Mouse (Mus musculus) cerebellum, adult 11-12 months (tissue): ENCODE results near the gene Lrrc29.

Experiments
- DNase-seq: peaks from one replicate; pipeline ENCODE4 v3.0.0; 2022

Gene Lrrc29

DNA sequence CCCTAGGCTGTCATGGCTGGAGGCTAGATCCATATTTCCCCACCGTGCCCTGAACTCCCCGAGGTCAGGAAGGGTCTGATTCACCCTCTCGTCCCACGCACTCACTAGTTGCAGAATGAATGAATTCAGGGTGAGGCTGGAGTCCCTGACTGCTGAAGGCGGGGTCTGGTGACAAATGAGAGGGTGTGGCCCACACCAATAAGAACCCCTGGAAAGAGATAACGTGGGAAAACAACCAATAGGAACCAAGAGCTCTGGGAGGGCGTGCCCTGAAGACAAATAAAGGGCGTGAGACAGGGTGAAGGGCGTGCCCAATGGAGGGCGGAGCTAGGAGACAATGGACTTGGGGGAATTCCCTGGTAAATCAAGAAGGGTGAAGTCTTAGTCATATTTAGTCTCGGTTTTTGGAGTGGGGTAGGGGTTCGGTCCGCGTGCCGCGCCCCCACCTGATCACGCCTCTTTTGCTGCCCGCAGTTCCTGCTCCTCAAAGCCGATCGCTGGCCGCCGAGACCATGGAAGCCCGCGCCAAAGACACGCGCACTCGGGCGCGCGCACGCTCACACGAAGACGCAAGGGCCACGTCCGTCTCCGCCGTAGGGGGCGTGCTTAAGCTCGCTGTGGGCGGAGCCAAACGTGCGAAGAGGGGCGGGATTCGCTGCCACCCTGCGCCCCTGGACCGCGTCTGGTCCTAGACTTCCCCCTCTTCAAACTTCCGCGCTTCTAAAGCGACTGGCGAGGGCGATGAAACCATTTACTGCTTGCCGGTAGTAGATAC lies 36.9 kb downstream of the Lrrc29 start:
- peak; percentile 97 for DNase-seq

DNA sequence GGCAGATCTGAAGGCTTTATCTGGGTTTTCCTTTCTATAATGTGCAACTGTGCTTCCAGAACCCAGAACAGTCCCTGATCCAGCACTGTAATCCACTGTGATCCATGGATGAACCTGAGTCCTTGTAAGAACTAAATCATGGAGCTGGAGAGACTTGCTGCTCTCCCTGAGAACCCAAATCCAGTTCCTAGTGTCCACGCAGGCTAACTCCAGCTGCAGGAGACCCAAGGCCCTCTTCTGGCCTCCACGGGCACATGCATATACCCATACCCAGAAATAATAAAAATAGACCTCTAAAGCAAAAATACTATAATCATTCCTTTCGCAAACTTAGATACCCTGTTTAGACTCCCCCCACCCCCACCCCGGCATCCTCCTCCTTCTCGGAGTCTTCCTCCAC lies 37.8 kb downstream of the Lrrc29 start:
- DNase-seq, result no peak

DNA sequence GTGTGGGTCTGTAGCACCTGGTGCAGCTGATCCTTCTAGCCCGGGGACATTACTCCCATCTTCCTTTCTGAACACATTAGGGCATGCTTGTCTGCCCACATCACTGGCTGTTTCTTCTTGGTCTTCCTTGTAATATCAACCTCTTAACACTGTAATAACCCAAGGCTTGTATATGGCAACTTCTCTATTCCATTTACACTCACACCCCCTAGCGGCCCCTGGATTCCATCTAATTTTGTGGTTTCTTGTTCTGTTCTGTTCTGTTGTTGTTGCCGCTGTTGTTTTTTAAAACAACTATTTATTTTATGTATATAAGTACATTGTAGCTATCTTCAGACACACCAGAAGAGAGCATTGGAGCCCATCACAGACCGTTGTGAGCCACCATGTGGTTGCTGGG lies 39.2 kb downstream of the Lrrc29 start:
- no peak for DNase-seq

DNA sequence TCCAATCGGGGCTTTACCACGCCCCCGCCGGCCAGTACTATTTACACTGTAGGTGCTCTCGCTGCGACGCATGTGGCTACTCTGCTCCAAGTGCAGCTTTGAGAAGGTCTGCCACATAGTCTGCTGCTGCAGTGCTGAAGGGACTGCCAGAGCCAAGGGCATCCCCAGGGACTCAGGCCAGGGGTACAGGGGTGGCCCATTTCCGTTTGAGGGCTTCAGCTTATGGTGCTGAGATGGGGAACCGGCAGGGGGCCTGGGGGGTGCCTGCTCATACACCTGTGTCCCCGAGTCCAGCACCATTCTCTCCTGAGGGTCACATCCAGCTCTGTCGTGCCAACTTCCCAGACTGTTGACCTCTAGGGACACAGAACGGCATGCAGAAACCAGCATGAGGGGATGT lies 40.6 kb downstream of the Lrrc29 start:
- DNase-seq, result peak; percentile 61

DNA sequence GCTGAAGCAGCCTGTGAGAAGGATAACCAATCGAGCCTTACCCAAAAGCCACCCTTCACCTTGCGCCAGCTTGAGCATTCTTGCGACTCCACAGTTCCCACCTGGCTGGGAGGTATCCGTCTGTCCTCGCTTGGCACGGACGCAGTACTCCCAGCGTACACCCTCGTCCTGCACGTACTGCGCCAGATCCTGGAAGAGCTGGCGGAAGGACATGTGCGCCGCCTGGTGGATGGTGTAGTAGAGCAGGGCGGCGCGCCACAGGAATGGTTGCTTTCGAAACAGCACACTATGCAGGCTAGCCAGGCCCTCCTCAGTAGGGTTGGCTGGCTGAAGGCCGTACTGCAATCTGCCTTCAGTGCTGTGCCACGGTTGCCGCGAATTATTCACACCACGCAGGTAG lies 43.0 kb downstream of the Lrrc29 start:
- peak; percentile 77 for DNase-seq

DNA sequence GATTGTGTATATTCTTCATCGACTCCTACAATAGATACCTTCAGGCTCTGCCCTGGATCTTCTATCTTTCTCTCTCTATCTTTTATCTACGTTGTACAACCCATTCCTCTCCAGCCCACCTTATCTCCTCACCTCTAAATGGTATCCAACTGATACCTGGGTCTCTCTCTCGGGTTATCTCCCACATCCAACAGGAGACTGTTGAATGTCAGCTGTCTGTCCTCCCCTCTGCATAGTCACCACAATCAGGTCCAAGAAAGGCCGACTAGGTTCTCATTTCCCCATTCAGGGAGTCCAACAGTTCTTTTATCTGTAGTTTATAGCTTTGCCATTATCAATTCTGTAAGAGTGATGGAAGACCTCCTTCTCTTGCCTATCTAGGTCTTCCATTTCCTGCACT lies 43.8 kb downstream of the Lrrc29 start:
- no peak for DNase-seq

DNA sequence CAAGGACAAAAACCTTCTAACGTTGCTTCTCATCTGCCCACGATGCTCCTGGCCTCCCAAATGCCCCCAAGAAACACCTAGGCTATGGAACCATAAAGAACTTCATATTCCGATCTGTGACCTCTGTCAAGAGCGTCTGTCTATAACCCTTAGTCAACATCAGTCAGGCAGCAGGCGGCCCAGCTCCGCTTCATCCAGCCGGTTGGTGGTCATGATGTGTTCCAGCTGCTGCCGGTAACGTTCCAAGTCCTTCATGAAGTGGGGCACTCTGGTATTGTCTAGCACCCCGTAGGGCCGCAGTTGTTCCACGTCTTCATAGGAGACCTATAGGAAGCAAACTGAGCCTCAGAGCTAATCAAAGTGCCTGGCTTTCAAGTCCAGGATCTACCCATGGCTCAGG lies 44.3 kb downstream of the Lrrc29 start:
- DNase-seq, result no peak

DNA sequence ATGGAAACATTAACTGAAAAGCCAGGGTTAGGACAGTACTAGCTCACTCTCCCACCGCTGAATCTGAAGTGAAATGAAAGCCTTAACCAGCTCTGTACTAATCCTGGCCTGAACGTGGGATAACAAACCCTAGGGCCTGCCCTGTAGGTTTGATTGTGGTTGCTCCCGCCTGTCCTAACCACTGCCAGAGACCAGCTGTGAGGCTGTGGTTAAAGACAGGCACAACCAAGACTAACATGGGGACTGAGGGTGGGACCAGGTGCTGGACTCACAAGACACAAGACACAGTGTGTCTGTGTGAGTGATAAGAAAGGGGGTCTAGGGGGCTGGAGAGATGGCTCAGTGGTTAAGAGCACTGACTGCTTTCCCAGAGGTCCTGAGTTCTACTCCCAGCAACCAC lies 45.5 kb downstream of the Lrrc29 start:
- no peak for DNase-seq

DNA sequence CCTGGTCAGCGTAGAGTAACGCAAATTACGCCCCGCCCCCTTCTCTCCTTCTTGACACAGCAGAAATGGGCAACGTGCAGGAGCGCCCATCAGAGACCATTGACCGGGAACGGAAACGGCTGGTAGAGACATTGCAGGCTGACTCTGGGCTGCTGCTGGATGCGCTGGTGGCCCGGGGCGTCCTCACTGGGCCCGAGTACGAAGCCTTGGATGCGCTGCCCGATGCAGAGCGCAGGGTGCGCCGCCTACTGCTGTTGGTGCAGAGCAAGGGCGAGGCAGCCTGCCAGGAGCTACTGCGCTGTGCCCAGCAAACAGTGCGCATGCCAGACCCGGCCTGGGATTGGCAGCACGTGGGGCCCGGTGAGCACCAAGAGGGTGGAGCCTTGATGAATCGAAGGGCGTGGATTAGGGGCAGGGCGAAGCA lies 47.2 kb downstream of the Lrrc29 start:
- peak; percentile 95 for DNase-seq

DNA sequence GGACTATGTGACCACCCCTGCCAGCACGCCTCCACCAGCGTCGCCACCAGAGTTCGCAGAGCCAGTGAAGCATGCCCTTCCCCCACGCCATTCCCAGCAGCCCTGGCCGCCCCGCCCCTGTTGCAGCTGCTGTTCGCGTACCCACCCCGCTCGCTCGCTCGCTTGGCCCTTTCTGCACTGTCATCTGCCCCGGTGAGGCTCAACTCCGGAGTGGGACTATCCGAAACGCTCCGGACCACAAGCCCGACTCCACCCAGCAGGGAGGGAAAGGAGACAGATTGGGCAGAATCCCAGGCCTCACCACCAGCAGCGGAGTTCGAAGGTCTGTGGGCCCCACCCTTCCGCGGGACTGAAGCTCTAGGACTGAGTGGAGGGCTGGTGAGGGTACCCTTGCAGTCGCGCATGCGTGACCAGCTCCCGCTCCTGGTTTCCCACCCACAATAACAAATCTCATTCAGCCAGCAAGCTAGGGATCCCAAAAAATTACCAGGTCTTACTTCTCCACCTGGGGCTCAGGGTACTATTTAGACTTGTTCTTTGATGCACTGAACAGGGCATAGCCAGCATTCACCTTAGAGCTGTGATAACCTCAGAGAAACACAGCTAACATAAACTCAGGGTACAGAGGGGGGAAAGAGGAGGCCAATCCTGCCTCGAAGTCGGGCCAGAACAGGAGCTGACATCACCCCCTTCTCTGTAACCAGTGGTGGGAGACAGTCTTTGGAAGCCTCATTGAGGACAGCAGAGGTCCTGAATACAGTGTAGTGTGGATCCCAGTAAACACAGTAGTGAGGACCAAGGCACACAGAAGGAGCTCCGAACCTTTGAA lies 49.6 kb downstream of the Lrrc29 start:
- peak; percentile 46 for DNase-seq

DNA sequence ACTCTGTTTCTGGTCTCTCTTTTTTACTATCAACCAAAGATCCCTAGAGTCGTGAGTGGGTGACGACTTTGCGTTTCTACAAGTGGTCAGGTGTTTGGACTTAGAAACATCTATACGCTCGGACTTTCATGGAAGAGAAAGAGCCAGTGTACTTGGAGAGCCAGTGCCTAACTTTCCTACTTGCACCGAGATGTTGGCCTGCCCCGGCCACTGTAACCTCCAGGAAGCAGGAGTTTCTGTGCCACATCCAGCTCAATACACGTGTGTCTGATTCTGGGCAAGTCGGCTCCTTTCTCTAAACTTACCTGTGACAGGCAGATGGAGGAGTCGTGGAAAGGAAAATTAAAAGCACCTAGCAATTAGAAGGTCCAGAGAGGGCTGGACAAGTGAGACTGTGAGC lies 50.2 kb downstream of the Lrrc29 start, which contains the start of gene Nol3:
Nol3 (plus strand) TSS at position 301 of the 400 bp plus-strand sequence.
- no peak for DNase-seq

DNA sequence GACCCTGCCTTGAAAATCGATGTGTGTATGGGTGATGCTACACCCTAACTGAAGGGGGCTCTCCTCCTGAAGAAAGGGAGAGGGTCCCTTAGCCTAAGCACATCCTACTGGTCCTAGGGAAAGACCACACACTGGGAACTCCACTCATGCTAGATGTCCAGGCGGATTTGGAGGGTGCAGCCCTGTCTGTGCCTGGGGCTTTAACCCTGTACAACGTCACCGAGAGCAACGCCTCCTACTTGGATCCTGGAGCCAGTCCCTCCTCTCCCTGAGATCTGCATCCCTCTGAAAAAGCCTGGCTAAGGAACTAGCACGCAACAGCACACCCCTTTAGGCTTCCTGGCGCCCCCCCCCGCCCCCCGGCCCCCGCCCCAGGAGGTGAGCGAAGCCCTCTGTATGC lies 50.7 kb downstream of the Lrrc29 start:
- no peak for DNase-seq

DNA sequence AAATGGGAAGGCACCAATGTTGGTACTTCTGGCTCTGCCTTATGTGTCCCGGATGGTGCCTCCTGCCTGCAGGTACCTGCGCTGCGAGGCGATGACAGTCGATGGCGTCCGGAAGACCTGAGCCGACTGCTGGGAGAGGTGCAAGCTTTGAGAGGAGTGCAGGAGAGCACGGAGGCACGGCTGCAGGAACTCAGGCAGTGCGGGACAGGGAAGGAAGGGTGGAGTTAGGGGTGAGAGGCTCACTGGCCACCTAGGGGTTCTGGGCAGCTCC lies 55.2 kb downstream of the Lrrc29 start:
- DNase-seq, result peak; percentile 41

DNA sequence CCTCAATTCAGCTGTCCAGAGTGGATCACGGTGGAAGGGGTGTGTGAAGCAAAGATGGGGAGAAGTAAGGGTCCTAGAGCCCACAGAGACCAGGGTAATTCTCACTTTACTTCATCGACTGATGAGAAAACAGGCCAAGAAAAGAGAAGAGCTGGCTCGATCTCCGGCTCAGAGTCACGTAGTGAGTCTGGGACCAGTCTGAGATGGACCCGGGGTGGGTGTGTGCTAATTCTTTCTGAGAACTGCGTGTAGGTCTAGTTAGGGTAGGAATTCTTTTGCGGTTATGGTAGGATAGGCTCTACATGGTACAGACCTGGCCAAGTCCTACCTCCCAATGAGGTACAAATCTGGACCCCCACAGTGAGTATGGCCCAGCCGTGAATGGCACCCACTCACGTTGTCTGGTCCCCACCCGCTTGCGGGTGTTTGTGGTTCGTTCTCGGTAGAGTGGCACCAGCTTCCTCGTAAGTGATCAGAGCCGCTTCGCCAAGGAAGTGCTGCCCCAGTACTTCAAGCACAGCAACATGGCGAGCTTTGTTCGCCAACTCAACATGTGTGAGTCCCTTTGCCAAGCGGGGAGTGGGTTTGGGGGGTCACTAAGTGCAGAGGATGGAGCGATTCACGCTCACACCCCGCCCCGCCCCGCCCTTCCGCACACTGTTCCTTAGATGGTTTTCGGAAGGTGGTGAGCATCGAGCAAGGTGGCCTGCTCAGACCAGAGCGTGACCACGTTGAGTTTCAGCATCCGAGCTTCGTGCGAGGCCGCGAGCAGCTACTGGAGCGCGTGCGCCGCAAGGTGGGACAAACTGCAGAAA lies 55.8 kb downstream of the Lrrc29 start:
- DNase-seq, result peak; percentile 53

DNA sequence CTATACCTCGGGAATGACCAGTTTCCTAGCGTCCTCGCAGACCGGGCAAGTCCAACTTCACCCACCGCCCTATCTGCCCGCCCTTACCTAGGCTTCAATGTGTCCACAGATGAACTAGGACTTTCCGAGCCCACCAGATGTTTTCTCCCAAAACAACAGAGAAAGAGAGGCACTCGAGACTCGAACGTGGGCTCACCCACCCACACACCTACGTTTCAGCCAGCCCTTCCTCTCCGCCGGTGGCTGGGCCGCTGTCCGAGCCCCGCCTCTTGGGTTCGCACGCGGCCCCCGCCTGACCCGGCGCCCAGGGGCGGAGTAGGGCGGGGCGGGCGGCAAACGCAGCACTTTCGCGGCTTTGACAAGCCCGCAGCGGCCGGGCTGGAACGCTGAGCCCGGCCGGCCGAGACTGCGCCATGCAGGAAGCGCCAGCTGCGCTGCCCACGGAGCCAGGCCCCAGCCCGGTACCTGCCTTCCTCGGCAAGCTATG lies 56.6 kb downstream of the Lrrc29 start, which contains the start of gene Hsf4:
Hsf4 (plus strand) TSS at position 341 of the 487 bp plus-strand sequence.
- peak; percentile 77 for DNase-seq

DNA sequence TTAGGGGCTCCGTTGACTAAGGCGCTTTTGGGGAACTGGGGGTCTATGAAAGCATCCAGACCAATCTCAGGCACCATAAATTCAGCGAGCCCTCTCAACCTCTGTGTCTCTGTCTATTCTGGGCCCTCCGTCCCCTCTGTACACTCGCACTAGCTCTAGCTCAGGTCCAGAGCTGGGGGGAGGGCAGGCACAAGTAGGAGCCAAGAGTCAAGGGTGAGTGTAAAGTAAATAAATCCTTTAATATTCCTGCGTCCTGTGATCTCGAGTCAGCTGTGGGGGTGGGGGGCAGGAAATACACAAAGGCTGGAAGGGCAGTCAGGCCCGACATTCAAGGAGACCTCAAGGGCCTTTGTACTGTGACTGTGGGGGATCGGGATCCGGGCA lies 57.0 kb downstream of the Lrrc29 start:
- DNase-seq, result no peak

DNA sequence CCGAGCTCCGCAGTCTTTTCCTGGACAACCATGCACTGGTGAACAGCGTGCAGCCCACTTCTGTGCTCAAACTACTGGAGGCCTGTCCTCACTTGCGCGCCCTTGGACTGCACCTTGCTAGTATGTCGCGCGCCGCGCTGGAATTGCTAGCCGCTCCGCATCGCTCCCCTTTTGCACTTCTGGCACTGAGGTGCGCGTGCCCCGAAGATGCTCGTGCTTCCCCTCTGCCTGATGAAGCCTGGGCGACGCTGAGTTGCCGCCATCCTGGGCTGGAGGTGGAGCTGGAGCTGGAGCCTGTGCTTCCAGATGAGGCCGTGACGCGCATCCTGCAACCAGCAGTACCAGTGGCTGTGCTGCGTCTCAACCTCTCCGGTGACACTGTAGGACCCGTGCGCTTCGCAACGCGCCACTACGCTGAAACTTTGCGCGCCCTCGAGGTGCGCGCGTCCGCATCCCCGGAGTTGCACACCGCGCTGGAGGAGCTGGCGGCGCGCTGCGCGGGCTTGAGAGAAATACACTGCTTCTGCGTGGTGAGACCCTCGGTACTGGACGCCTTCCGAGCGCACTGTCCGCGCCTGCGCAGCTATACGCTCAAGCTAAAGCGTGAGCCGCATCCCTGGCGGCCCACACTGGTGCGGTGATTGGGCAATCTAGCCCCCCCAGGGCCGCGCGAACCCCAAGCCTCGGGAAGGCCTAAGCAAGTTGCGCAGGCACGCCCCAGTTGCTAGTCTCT lies 57.6 kb downstream of the Lrrc29 start:
- DNase-seq, result peak; percentile 82

DNA sequence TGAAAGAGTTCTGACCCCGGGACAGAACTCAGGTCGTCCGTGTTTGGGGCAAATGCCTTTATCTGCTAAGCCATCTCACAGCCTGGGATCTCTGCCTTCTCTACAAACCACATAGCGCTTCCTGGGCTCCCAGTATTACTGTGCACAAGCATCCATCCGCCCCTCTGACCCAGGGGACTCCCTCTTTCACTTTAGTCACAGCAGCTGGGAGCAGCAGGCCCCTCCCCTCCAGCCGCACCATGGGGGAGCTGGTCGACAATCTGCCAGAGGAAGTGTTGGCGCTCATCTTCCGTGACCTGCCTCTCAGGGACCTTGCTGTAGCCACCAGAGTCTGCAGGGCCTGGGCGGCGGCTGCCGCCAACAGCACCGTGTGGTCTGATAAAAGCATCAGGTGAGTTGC lies 59.3 kb downstream of the Lrrc29 start:
- peak; percentile 35 for DNase-seq

DNA sequence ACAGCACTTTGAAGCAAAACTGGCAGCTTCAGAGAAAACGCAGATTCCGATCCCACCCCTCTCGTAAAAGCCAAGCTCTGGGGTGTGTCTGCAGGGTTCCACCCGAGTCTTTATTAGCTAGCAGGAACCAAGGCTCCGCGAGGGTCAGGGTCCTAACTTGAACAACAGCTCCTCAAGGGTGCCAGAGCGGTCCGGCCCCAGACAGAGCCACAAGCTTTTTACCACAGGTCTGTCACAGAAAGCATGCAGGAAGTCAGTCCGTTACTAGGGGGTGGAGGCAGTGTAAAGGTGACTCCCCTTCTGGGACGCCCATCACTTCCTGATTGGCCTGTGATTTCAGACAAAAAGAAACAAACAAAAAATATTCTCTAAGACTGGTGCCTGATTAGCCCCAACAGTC lies 61.0 kb downstream of the Lrrc29 start:
- DNase-seq, result peak; percentile 32

DNA sequence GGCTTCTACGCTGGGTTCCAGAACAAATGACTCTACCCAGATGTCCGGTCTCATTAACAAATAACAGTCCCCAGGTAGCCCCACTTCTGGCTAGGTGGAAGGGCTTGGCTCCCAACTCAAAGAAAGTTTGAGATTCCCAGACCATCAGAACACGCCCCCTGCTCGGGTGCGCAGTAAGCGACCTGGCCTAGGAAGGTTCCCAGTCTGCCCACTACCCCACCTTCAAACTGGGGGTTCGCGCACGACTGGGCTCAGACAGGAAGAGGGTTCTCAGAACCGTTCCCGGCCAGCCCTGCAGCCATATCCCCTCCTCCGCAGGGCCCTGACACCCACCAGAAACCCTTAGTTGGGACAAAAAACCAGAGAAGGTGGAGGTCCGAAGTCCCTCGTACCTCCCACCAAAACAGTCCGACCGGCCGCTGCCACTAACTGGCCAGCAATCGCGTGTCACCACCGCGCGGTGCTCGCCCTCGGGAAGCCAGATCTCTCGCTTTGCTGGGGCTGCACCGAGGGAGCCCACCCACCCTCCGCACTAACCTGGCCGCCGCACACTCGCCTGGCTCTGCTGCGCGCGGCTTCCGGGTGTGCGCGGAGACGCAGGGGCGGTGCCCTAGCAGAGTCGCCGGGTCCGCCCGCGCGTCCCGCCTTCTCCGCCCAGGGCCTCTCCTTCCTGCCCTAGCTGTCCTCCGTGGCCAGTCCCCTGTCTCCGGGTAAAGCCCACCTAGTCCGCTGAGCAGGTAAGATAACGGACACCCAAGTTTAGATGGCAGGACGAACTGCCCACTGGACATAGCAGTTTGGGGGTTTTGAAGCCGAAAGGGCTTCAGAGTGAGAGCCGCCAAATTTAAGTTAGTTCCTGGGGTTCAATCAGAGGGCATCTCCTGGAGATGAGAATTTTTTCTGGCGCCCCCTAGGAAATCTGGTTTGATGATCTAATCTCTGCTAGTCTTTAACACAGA lies 61.8 kb downstream of the Lrrc29 start, which contains the start of the genes Tradd and Fbxl8:
Tradd (minus strand) TSS at position 586 of the 959 bp plus-strand sequence.
Fbxl8 (plus strand) TSS at position 625 of the 959 bp plus-strand sequence.
- DNase-seq, result peak; percentile 59

DNA sequence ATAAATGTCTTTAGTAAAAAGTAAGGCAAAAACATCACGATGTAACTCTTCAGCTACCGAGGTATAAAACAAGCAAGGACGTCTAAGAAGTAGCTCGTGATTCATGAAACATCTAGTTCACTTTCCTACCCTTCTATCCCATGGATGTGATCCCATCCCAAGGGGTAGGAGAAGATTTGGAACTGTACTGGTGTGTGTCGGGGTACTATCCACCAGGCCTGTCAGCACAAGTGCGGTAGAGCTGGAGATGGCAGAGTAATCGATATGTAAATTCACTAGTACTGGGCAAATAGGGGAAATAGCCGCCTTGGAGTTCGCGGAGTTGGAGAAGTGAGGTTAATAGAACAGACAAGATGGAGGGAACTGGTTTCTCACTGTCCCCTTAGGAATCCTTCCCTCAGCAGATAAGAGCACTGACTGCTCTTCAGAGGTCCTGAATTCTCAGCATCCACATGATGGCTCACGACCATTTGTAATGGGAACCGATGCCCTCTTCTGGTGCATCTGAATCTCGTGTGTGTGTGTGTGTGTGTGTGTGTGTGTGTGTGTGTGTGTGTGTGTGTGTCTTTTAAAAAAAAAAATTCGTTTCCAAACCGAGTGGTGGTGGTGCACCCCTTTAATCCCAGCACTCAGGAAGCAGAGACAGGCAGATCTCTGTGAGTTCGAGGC lies 62.7 kb downstream of the Lrrc29 start:
- DNase-seq, result no peak
